Mouse (Mus musculus) lung, postnatal 0 days (tissue): ENCODE results near the gene Gas2l1. TPM values are rescaled to one million over a fixed set of nuclear protein-coding genes. Genes with fewer than 3 reads are reported as not detected.
"Not testable (repeated sequence)": the region's sequence is repeated elsewhere in the genome, so short reads cannot be mapped to it uniquely, and the experiment has no call there.

ENCODE experiments used
- ATAC-seq: fragments of 200-750 bp; cut with Nextera tagmentation; 2 replicates; pipeline ENCODE4 v1.8.0; 2017; ENCODE audit warnings: moderate library complexity
- DNase-seq: peaks from one replicate; pipeline ENCODE4 v3.0.0-alpha.2; 2016; ENCODE audit warnings: low spot score
- H3K27ac ChIP-seq: fragments of 300-500 bp; sonication (generic); 2 replicates; pipeline ENCODE4 v1.5.1; 2014; ENCODE audit warnings: antibody characterized with exemption, mild to moderate bottlenecking, low read length, mixed read lengths
- H3K27me3 ChIP-seq: fragments of 300-500 bp; sonication (generic); replicated peaks from 2 replicates; pipeline ENCODE4 v1.6.1; 2014; ENCODE audit warnings: low read length, mixed read lengths; ENCODE audit not compliant: insufficient read depth
- H3K36me3 ChIP-seq: fragments of 300-500 bp; sonication (generic); 2 replicates; pipeline ENCODE4 v1.6.1; 2014; ENCODE audit warnings: low read length, mixed read lengths; ENCODE audit not compliant: insufficient read depth
- H3K4me1 ChIP-seq: fragments of 300-500 bp; sonication (generic); 2 replicates; pipeline ENCODE4 v1.6.1; 2014; ENCODE audit warnings: antibody characterized with exemption, low read depth, low read length, mixed read lengths; ENCODE audit not compliant: insufficient read depth
- H3K4me2 ChIP-seq: fragments of 300-500 bp; sonication (generic); replicated peaks from 2 replicates; pipeline ENCODE4 v1.6.1; 2014; ENCODE audit warnings: low read depth, mild to moderate bottlenecking, low read length, moderate library complexity, mixed read lengths
- H3K4me3 ChIP-seq: fragments of 300-500 bp; sonication (generic); 2 replicates; pipeline ENCODE4 v1.5.1; 2014; ENCODE audit warnings: low read depth, low read length
- H3K9ac ChIP-seq: fragments of 300-500 bp; sonication (generic); replicated peaks from 2 replicates; pipeline ENCODE4 v1.6.1; 2014; ENCODE audit warnings: low read depth, mild to moderate bottlenecking
- H3K9me3 ChIP-seq: fragments of 300-500 bp; sonication (generic); 2 replicates; pipeline ENCODE4 v1.6.1; 2016; ENCODE audit warnings: low read length, mixed read lengths
- CTCF ChIP-seq: IDR thresholded peaks from 2 replicates; pipeline ENCODE4 v1.5.1; 2016; ENCODE audit warnings: antibody characterized with exemption, mild to moderate bottlenecking
- EP300 ChIP-seq: IDR thresholded peaks from 2 replicates; pipeline ENCODE4 v1.6.1; 2016; ENCODE audit warnings: antibody characterized with exemption, mild to moderate bottlenecking, control low read depth
- WGBS: fragments of 180-500 bp; shearing (Covaris S2); extraction: QIAGEN DNeasy Blood & Tissue Kit; methylation state at CpG from one replicate; pipeline ENCODE4 v1.1.7; 2014; 5-methylcytosine and 5-hydroxymethylcytosine counted together
- polyA plus RNA-seq: library from polyadenylated mRNA; unstranded; fragments of >200 nt; fragmentation: Nextera tagmentation; extraction: Ambion mirVana; gene quantifications from 2 replicates; pipeline ENCODE4 v1.2.1, GENCODE M21; 2015

The Gas2l1 gene
- polyA plus RNA-seq, 1 experiment from 2014 or later: 33.3 TPM

DNA sequence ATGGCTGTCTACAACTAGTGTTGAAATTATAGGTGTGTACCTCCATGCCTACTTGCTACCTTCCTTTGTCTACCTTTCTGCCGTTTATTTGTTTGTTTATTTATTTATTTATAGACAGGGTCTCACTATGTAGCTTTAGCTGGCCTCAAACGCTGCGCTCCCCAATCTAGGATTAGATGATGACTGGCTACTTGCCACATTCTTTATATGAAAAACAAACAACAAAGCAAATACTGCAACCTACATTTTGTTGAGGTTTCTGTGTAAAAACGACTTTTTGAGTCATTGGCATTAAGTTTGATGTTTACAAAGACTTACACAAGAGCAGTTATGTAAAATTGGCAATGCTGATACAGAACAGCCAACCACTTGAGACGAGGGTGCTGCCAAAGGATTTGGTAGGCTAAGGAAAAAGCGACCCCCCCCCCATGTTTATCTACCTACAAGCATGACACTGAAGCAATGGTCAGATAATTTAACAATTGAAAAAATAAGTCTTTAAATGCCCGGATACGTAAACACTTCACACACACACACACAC, 31.4 kb upstream of the Gas2l1 start:
- peaks cover 2% of the 10 kb centered on the region; the same call in 1 of the 2 replicates for H3K36me3 ChIP-seq
- ATAC-seq: no peak
- no peaks in the 10 kb centered on the region for H3K4me1 ChIP-seq
- peak; percentile 45 for DNase-seq
- no peak overlapping the region for H3K4me3 ChIP-seq
- no peaks in the 10 kb centered on the region for H3K9me3 ChIP-seq
- 35% methylated on average over 8 of the region's 8 CpGs for WGBS
- no peak overlapping the region for H3K9ac ChIP-seq
- peak overlapping the region; percentile 74 for H3K4me2 ChIP-seq
- no peaks in the 10 kb centered on the region for H3K27me3 ChIP-seq
- TF ChIP-seq EP300 (no peak), CTCF (no peak)
- H3K27ac ChIP-seq: no peak overlapping the region

DNA sequence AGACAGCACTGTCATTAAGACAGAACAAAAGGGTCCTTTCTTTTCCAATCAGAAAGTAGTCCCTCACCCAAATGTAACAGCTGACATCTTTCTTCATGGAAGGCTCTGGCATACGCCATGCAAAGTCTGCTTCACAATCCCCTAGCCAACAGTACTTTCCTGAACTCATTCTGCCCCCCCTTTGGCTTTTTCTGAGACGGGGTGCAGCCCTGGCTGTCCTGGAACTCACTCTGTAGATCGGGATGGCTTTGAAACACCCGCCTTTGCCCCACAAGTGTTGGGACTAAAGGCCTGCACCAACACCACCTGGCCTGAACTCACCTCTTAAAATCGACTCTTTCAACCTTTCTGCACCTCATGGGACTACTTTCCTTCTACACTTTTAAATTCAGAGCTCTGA, 30.8 kb upstream of the Gas2l1 start:
- ATAC-seq: no peak
- WGBS: 69% methylated on average over 5 of the region's 5 CpGs
- Histone ChIP-seq H3K27me3 (no peaks in the 10 kb centered on the region), H3K36me3 (peaks cover 9% of the 10 kb centered on the region), H3K4me1 (no peaks in the 10 kb centered on the region), H3K9me3 (no peaks in the 10 kb centered on the region), H3K9ac (no peak overlapping the region), H3K4me3 (no peak overlapping the region), H3K27ac (no peak overlapping the region), H3K4me2 (0 out of 2 replicates have a peak overlapping the region, but pooled peaks have one; percentile 6)
- DNase-seq: no peak
- TF ChIP-seq EP300: no peak
- TF ChIP-seq CTCF: no peak

DNA sequence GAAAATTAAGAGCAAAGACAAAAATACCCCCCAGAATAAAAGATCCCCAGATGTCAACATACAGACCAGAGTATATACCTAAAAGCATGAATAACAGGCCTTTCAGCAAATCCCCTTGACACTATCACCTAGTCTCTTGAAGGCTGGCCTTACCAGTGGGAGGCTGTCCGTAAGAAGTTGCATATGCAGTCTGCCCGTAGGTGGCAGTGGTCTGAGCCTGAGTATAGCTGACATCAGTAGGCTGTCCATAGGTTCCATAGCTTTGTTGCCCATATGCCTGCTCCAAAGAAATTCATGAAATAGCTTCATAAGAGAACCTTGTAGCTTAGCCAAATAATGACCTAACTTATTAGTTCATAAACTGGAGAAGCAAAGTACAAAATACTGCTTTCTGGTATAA, 26.6 kb upstream of the Gas2l1 start:
- ATAC-seq (0 out of 2 replicates have a peak, but pooled peaks have one; percentile 44), DNase-seq (peak; percentile 42)
- H3K27ac ChIP-seq: no peak overlapping the region
- peaks cover 27% of the 10 kb centered on the region for H3K36me3 ChIP-seq
- no peak overlapping the region for H3K4me2 ChIP-seq
- WGBS: 36% methylated on average over 2 of the region's 2 CpGs
- H3K4me1 ChIP-seq: no peaks in the 10 kb centered on the region
- H3K9me3 ChIP-seq: no peaks in the 10 kb centered on the region
- TF ChIP-seq EP300: no peak
- TF ChIP-seq CTCF: peak; percentile 65
- H3K4me3 ChIP-seq: no peak overlapping the region
- no peaks in the 10 kb centered on the region for H3K27me3 ChIP-seq
- H3K9ac ChIP-seq: no peak overlapping the region

DNA sequence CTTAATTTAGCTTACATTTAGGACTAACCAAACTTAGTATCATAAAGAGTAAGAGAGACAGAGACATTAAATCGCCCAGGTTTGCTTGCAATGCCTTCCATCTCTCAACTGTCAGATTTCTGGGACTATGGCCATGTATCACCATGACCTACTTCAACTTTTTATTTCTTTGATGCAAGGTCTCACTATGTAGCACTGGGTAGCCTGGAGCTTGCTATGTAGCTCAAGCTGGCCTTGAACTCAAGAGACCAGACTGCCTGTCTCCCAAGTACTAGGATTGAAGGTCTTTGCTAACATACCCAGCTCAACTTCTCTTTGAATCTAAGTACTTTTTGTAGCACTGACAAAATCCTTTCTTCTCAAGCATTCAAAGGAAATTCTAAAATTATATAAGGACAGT, 24.0 kb upstream of the Gas2l1 start:
- H3K27me3 ChIP-seq: no peaks in the 10 kb centered on the region
- TF ChIP-seq CTCF (no peak), EP300 (no peak)
- H3K27ac ChIP-seq: no peak overlapping the region
- no peak overlapping the region for H3K4me2 ChIP-seq
- no peak overlapping the region for H3K9ac ChIP-seq
- no peak overlapping the region for H3K4me3 ChIP-seq
- H3K9me3 ChIP-seq: no peaks in the 10 kb centered on the region
- ATAC-seq (no peak), DNase-seq (no peak)
- H3K36me3 ChIP-seq: peaks cover 43% of the 10 kb centered on the region
- no peaks in the 10 kb centered on the region for H3K4me1 ChIP-seq
- WGBS: 94% methylated on average over 1 of the region's 1 CpGs

DNA sequence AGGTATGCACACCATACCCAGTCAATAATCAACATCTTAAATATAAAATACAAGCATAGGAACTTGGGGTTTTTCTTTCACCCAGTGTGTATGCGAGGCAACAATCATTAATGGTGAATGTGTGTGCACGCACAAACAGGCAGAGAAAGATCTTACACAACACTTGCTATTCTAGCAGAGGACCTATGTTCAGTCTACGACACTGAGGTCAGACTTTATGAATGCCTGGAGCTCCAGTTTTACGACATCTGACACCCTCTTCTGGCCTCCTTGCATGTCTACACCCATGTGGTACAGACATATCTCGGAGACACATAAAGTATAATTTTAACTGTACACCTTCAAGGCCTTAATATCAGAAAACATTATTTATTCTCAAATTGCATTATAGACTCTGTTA, 11.7 kb upstream of the Gas2l1 start:
- not testable (repeated sequence) for H3K27me3 ChIP-seq, H3K9me3 ChIP-seq, H3K4me3 ChIP-seq, H3K4me2 ChIP-seq, ATAC-seq, H3K27ac ChIP-seq, H3K9ac ChIP-seq, H3K4me1 ChIP-seq, DNase-seq
- H3K36me3 ChIP-seq: peaks cover 29% of the 10 kb centered on the region
- WGBS: 80% methylated on average over 3 of the region's 5 CpGs

DNA sequence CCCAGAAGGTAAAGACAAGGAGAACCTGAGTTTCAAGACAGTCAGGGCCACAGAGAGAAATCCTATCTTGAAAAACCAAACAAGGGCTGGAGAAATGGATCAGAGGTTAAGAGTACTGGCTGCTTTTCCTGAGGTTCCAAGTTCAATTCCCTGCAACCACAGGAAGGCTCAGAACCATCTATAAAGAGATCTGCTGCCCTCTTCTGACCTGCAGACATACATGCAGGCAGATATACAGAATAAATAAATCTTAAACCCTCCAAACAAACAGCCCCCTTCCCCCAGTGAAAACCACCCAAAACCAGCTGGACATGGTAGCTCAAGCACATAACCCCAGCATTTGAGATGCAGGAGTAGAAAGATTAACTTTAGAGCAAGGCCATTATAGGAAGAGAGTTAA, 10.6 kb upstream of the Gas2l1 start:
- Histone ChIP-seq H3K27me3 (no peaks in the 10 kb centered on the region), H3K4me3 (no peak overlapping the region), H3K4me2 (no peak overlapping the region), H3K4me1 (no peaks in the 10 kb centered on the region), H3K9me3 (no peaks in the 10 kb centered on the region), H3K36me3 (peaks cover 30% of the 10 kb centered on the region), H3K27ac (no peak overlapping the region), H3K9ac (no peak overlapping the region)
- ATAC-seq (no peak), DNase-seq (no peak)
- TF ChIP-seq EP300: no peak
- peak; percentile 31; the same call in 1 of the 2 replicates for TF ChIP-seq CTCF

DNA sequence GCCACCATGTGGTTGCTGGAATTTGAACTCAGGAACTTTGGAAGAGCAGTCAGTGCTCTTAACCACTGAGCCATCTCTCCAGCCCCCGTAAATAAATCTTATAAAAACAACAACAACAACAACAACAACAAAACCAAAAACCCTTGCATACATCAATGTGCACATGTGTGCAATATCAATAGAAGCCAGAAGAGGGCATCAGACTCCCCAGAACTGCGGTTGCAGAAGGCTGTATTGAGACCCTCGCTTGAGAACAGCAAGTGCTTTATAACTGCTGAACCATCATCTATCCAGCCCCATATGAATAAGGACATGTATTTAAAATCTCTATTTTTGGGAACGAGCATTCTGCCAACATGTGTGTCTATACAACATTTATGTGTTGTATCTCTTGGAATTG, 9.8 kb upstream of the Gas2l1 start:
- WGBS: 62% methylated on average over 4 of the region's 4 CpGs
- Histone ChIP-seq H3K4me3 (no peak overlapping the region), H3K27me3 (no peaks in the 10 kb centered on the region), H3K4me1 (no peaks in the 10 kb centered on the region), H3K27ac (no peak overlapping the region), H3K4me2 (no peak overlapping the region), H3K9me3 (no peaks in the 10 kb centered on the region), H3K9ac (no peak overlapping the region), H3K36me3 (peaks cover 26% of the 10 kb centered on the region)
- peak; percentile 66 for TF ChIP-seq CTCF
- TF ChIP-seq EP300: no peak
- DNase-seq (peak; percentile 37), ATAC-seq (no peak)
